Comparison of ENCODE assay signal across 19 mouse cellular contexts in genomic region chr16:10674020-10674419, GRCm38 (mm10).
DNase-seq lines count a peak whose midpoint lies in the region; ATAC-seq and TF ChIP-seq lines count a peak whose summit lies in the region.
"Had no signal": no experiment of that assay in that cellular context is flagged by ENCODE, and none has a peak within 500 bp of the region (broad histone marks: within the 10 kb centered on the region; RNA-seq: fewer than 3 reads in every experiment).

No protein-coding gene starts in this region.

- no peaks in the 10 kb centered on the region for H3K9me3 ChIP-seq in heart, embryonic 10.5 days
- H3K9me3 ChIP-seq in stomach, embryonic 16.5 days (replicated peaks; ENCODE audit: control insufficient read depth, low read length) = no peaks in the 10 kb centered on the region
- H3K9me3 ChIP-seq: embryonic facial prominence, embryonic 12.5 days; lung, embryonic 15.5 days; megakaryocyte, embryonic 14.5 days had no signal

- H3K27me3 ChIP-seq in heart, embryonic 10.5 days (ENCODE audit: insufficient read depth, poor library complexity, severe bottlenecking) = no peaks in the 10 kb centered on the region
- no peaks in the 10 kb centered on the region for H3K27me3 ChIP-seq in kidney, adult 2 months (replicated peaks; ENCODE audit: control insufficient read depth, insufficient read depth, low read length)
- no peaks in the 10 kb centered on the region for H3K27me3 ChIP-seq in stomach, embryonic 16.5 days (ENCODE audit: control insufficient read depth, insufficient read depth, low read length)
- H3K27me3 ChIP-seq: embryonic facial prominence, embryonic 12.5 days; lung, embryonic 15.5 days; megakaryocyte, embryonic 14.5 days had no signal

- H3K36me3 ChIP-seq in heart, embryonic 10.5 days = no peaks in the 10 kb centered on the region
- H3K36me3 ChIP-seq in kidney, adult 2 months (ENCODE audit: control insufficient read depth, insufficient read depth, low read length) = no peaks in the 10 kb centered on the region
- no peaks in the 10 kb centered on the region for H3K36me3 ChIP-seq in stomach, embryonic 16.5 days (ENCODE audit: control insufficient read depth, insufficient read depth, low read length)
- H3K36me3 ChIP-seq: embryonic facial prominence, embryonic 12.5 days; lung, embryonic 15.5 days had no signal

- TF ChIP-seq POLR2A in kidney, adult 2 months (IDR thresholded peaks at IDR 0.05; ENCODE audit: low read depth, low read length) = no peak

- no peak for TF ChIP-seq CTCF in kidney, adult 2 months (conservative IDR thresholded peaks at IDR 0.05; ENCODE audit: insufficient read depth, insufficient read length, low read depth, low read length)

- peak; percentile 37; the same call in 1 of the 2 replicates for ATAC-seq in stomach, embryonic 16.5 days (ENCODE audit: insufficient read depth, low FRiP score)
- ATAC-seq: inflammation-experienced regulatory T-cells, adult 6 months; midbrain, embryonic 16.5 days had no signal

- H3K4me1 ChIP-seq in heart, embryonic 10.5 days = peaks cover 36% of the 10 kb centered on the region
- H3K4me1 ChIP-seq in kidney, adult 2 months (ENCODE audit: control insufficient read depth, insufficient read depth, low read length) = 0 out of 2 replicates have a peak, but pooled peaks cover 5% of the 10 kb centered on the region
- H3K4me1 ChIP-seq in stomach, embryonic 16.5 days (ENCODE audit: control insufficient read depth, insufficient read depth, low read length) = peaks cover 20% of the 10 kb centered on the region
- H3K4me1 ChIP-seq: embryonic facial prominence, embryonic 12.5 days had no signal

- no peak overlapping the region for H3K9ac ChIP-seq in stomach, embryonic 16.5 days (ENCODE audit: low read length)
- H3K9ac ChIP-seq: embryonic facial prominence, embryonic 12.5 days; lung, embryonic 15.5 days had no signal

- H3K4me2 ChIP-seq in stomach, embryonic 16.5 days (ENCODE audit: low read depth, low read length) = no peak overlapping the region
- H3K4me2 ChIP-seq: embryonic facial prominence, embryonic 12.5 days; liver, embryonic 11.5 days; lung, embryonic 15.5 days had no signal

- 32% methylated on average over 2 of the region's 2 CpGs for WGBS in heart, embryonic 10.5 days
- 68% methylated on average over 2 of the region's 2 CpGs for WGBS in kidney, adult 2 months
- 36% methylated on average over 2 of the region's 2 CpGs for WGBS in stomach, embryonic 16.5 days

- H3K4me3 ChIP-seq in heart, embryonic 10.5 days = no peak overlapping the region
- H3K4me3 ChIP-seq in kidney, adult 2 months (ENCODE audit: insufficient read depth, low read depth, low read length) = no peak overlapping the region
- no peak overlapping the region for H3K4me3 ChIP-seq in stomach, embryonic 16.5 days (replicated peaks; ENCODE audit: low read length)
- H3K4me3 ChIP-seq: embryonic facial prominence, embryonic 12.5 days; lung, embryonic 15.5 days; megakaryocyte, embryonic 14.5 days had no signal

- peak overlapping the region; percentile 65 for H3K27ac ChIP-seq in heart, embryonic 10.5 days
- no peak overlapping the region for H3K27ac ChIP-seq in kidney, adult 2 months (ENCODE audit: insufficient read depth, low read depth, low read length)
- no peak overlapping the region; the same call in 1 of the 2 replicates for H3K27ac ChIP-seq in stomach, embryonic 16.5 days (ENCODE audit: low read length)
- H3K27ac ChIP-seq: embryonic facial prominence, embryonic 12.5 days; lung, embryonic 15.5 days had no signal

- no peak for DNase-seq in heart, embryonic 10.5 days (ENCODE audit: low spot score)
- no peak for DNase-seq in heart, adult 8-10 months (ENCODE audit: low spot score)
- DNase-seq in kidney, adult 2 months = peak; percentile 19
- no peak for DNase-seq in kidney, postnatal 4 days
- DNase-seq in adrenal gland, postnatal 36 days = peak; percentile 64 to 67
- no peak for DNase-seq in retina, embryonic 14.5 days (ENCODE audit: low spot score)
- DNase-seq: B cell, adult 2 months; cerebellum, postnatal 14 days; gastrocnemius, postnatal 14 days; kidney, postnatal 36 days; right cerebral cortex, postnatal 14 days; thymus, postnatal 4 days had no signal

Comparison
In these comparisons a context has a peak if more than half of its experiments do, and no peak if none do; other contexts are left out.
1. DNase-seq: peak in kidney, adult 2 months (single experiment) and adrenal gland, postnatal 36 days (2 of 2); none in heart, embryonic 10.5 days (single experiment), heart, adult 8-10 months (single experiment), kidney, postnatal 4 days (0 of 2) and retina, embryonic 14.5 days (single experiment).